Mouse (Mus musculus): ENCODE data around the gene Pakap. TPM values are rescaled to one million over a fixed set of nuclear protein-coding genes. Genes with fewer than 3 reads are reported as not detected.

The Pakap gene
- polyA plus RNA-seq, 1 experiment from 2014 or later = 30.1 TPM

DNA sequence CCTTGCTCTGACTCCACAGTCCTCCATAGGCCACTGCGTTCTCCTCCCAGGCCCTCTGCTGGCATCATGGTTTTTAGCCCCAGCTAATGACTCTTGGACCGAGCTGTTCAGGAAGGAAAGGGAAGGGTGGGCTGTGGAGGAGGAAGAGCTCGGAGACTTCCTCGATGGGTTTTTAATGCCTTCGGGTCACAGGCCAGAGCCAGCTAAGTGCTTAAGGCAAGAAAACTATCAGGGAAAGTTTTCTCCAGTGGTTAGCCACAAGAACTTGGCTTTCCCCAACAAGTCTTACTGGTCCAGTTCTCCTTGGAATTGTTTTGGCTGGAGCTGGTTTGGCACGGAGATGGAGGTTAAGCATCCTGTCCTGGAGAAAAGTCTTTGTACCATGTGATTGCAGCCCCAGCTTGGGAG lies 292.2 kb downstream of the Pakap start:
- ATAC-seq (ENCODE audit: insufficient number of reproducible peaks, insufficient read depth, low FRiP score, low read depth) = no peak
- 71% methylated on average over 6 of the region's 6 CpGs for WGBS

DNA sequence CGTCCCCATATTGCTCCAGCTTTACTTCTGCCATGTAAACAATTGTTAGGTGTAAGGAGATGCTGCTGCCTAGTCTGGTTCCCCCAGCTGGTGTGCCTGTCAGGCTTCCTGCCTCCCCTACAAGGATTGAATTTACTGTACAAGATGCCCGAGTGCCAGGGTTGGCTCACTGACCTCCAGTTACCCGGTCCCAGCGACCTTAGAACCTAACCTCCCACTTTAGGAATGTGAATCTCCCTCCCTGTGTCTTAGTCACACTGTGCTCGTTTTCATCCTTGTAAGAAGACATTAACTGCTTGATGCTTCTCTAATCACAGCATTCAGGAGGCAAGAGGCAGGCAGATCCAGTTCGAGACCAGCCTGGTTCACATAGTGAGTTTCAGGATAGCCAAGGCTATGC lies 293.2 kb downstream of the Pakap start:
- peaks cover 13% of the 10 kb centered on the region; the same call in 1 of the 2 replicates for H3K4me1 ChIP-seq (ENCODE audit: control insufficient read depth, insufficient read depth, low read length)
- 62% methylated on average over 6 of the region's 6 CpGs for WGBS
- H3K4me2 ChIP-seq (replicated peaks; ENCODE audit: low read depth, low read length) = no peak overlapping the region
- H3K9me3 ChIP-seq (ENCODE audit: control insufficient read depth, low read depth, low read length) = no peaks in the 10 kb centered on the region
- H3K27ac ChIP-seq (ENCODE audit: low read length) = no peak overlapping the region; the same call in 1 of the 2 replicates
- H3K27me3 ChIP-seq (ENCODE audit: control insufficient read depth, insufficient read depth, low read length) = no peaks in the 10 kb centered on the region
- H3K36me3 ChIP-seq (ENCODE audit: control insufficient read depth, insufficient read depth, low read length) = peaks cover 21% of the 10 kb centered on the region; the same call in 1 of the 2 replicates
- ATAC-seq (ENCODE audit: insufficient number of reproducible peaks, insufficient read depth, low FRiP score, low read depth) = no peak
- no peak overlapping the region for H3K9ac ChIP-seq (replicated peaks; ENCODE audit: low read depth, low read length)
- no peak overlapping the region for H3K4me3 ChIP-seq (ENCODE audit: low read depth, low read length)

More for the DNA sequence above, 292.2 kb downstream of the Pakap start:
- H3K4me3 ChIP-seq (ENCODE audit: low read depth, low read length) = no peak overlapping the region
- no peaks in the 10 kb centered on the region for H3K27me3 ChIP-seq (ENCODE audit: control insufficient read depth, insufficient read depth, low read length)
- H3K4me1 ChIP-seq (ENCODE audit: control insufficient read depth, insufficient read depth, low read length) = peaks cover 10% of the 10 kb centered on the region; the same call in 1 of the 2 replicates
- no peak overlapping the region for H3K27ac ChIP-seq (ENCODE audit: low read length)
- H3K36me3 ChIP-seq (ENCODE audit: control insufficient read depth, insufficient read depth, low read length) = peaks cover 30% of the 10 kb centered on the region; the same call in 1 of the 2 replicates
- H3K4me2 ChIP-seq (replicated peaks; ENCODE audit: low read depth, low read length) = no peak overlapping the region
- H3K9me3 ChIP-seq (ENCODE audit: control insufficient read depth, low read depth, low read length) = 0 out of 2 replicates have a peak, but pooled peaks cover 5% of the 10 kb centered on the region
- no peak overlapping the region for H3K9ac ChIP-seq (replicated peaks; ENCODE audit: low read depth, low read length)

- peaks cover 13% of the 10 kb centered on the region; the same call in 1 of the 2 replicates for H3K4me1 ChIP-seq (ENCODE audit: control insufficient read depth, insufficient read depth, low read length)
- H3K36me3 ChIP-seq (ENCODE audit: control insufficient read depth, insufficient read depth, low read length) = peaks cover 14% of the 10 kb centered on the region; the same call in 1 of the 2 replicates
- H3K27ac ChIP-seq (ENCODE audit: low read length) = no peak overlapping the region
- ATAC-seq (ENCODE audit: insufficient number of reproducible peaks, insufficient read depth, low FRiP score, low read depth) = no peak
- H3K4me2 ChIP-seq (replicated peaks; ENCODE audit: low read depth, low read length) = no peak overlapping the region
- H3K4me3 ChIP-seq (ENCODE audit: low read depth, low read length) = no peak overlapping the region
- 54% methylated on average over 8 of the region's 8 CpGs for WGBS
- H3K9ac ChIP-seq (replicated peaks; ENCODE audit: low read depth, low read length) = no peak overlapping the region
- H3K27me3 ChIP-seq (ENCODE audit: control insufficient read depth, insufficient read depth, low read length) = no peaks in the 10 kb centered on the region
- H3K9me3 ChIP-seq (ENCODE audit: control insufficient read depth, low read depth, low read length) = no peaks in the 10 kb centered on the region
Measured at GRCm38 (mm10) chr4:57861856-57862255, 293.9 kb downstream of the Pakap start.

DNA sequence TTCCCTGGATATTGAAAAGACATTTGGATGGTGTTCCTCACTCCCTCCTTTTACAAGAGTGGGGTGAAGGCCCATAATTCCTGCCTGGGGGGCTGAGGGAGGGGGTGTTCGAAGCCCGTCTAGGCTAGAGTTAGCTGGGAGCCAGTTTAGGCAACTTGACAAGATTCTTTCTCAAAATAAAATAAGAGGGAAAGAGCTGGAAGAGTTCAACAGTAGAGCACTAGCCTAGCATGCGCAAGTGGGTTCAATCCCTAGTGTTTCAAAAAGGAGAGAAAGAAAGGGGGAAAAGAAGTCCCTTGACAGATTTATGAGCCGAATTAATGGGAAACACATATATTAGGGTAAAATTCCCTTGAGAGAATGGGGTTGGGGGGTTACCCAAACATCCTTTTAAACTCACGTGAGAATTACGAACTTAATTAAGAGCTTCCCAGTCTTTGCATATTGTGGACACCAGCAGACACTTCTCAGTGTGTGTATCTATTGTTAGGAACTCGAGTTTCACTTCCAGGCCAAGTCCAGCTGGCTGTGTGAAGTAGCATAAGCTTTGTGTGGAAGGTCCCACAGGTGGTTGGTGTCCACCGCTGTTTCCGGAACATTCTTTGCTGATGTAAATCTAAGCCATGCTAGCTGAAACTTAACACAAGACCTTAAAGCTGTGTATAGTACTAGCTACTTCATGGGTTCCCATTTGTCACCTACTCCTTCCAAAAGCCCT lies 294.4 kb downstream of the Pakap start:
- peaks cover 9% of the 10 kb centered on the region; the same call in 1 of the 2 replicates for H3K36me3 ChIP-seq (ENCODE audit: control insufficient read depth, insufficient read depth, low read length)
- no peaks in the 10 kb centered on the region for H3K9me3 ChIP-seq (ENCODE audit: control insufficient read depth, low read depth, low read length)
- WGBS = 55% methylated on average over 9 of the region's 9 CpGs
- H3K9ac ChIP-seq (replicated peaks; ENCODE audit: low read depth, low read length) = no peak overlapping the region
- no peak overlapping the region for H3K4me3 ChIP-seq (ENCODE audit: low read depth, low read length)
- H3K27ac ChIP-seq (ENCODE audit: low read length) = no peak overlapping the region
- H3K4me1 ChIP-seq (ENCODE audit: control insufficient read depth, insufficient read depth, low read length) = peaks cover 15% of the 10 kb centered on the region; the same call in 1 of the 2 replicates
- no peaks in the 10 kb centered on the region for H3K27me3 ChIP-seq (ENCODE audit: control insufficient read depth, insufficient read depth, low read length)
- H3K4me2 ChIP-seq (replicated peaks; ENCODE audit: low read depth, low read length) = no peak overlapping the region
- peak; percentile 23; the same call in 1 of the 2 replicates for ATAC-seq (ENCODE audit: insufficient number of reproducible peaks, insufficient read depth, low FRiP score, low read depth)

DNA sequence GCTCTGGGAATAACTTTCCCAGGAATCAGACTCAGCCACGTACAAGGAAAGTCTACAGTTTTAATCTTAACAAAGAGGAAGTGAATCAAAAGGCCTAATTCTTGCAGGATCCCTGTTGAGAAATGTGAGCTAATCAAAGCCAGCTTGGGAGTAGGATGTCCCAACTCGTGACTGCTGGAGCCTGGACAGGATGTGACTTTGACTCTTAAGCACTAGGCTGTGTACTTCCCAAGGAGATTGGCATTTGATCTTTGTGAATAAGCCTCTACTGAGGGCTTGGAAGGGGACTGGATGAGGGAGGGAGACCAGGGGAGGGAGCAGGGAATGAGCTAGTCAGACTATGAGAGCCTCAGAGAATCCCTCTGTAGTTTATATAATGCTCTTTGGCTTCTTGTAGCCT lies 298.1 kb downstream of the Pakap start:
- no peak overlapping the region for H3K9ac ChIP-seq (replicated peaks; ENCODE audit: low read depth, low read length)
- no peak overlapping the region for H3K4me2 ChIP-seq (replicated peaks; ENCODE audit: low read depth, low read length)
- no peaks in the 10 kb centered on the region for H3K36me3 ChIP-seq (ENCODE audit: control insufficient read depth, insufficient read depth, low read length)
- H3K9me3 ChIP-seq (ENCODE audit: control insufficient read depth, low read depth, low read length) = no peaks in the 10 kb centered on the region
- no peak overlapping the region for H3K4me3 ChIP-seq (ENCODE audit: low read depth, low read length)
- H3K27ac ChIP-seq (ENCODE audit: low read length) = no peak overlapping the region
- peaks cover 14% of the 10 kb centered on the region; the same call in 1 of the 2 replicates for H3K4me1 ChIP-seq (ENCODE audit: control insufficient read depth, insufficient read depth, low read length)
- no peaks in the 10 kb centered on the region for H3K27me3 ChIP-seq (ENCODE audit: control insufficient read depth, insufficient read depth, low read length)
- WGBS = 32% methylated on average over 2 of the region's 2 CpGs
- no peak for ATAC-seq (ENCODE audit: insufficient number of reproducible peaks, insufficient read depth, low FRiP score, low read depth)

DNA sequence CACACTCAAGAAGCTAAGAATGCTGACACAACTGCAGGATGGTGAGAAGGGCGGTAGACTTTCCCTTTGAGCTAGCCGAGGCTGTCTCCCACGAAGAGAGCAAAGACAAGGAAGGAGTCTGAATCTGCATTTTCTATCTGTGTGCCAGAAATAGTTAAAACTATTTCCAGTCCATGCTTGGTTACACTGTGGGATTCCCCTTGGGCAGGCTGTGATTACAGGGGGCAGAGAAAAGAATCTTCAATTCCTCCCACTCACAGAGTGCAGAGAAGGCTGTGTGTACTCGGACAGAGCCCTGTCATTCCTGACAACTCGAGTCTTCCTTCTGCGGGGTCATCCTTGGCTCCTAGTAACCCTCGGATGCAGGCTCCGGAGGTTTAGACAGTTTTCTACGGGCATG lies 299.0 kb downstream of the Pakap start:
- no peak overlapping the region for H3K4me3 ChIP-seq (ENCODE audit: low read depth, low read length)
- no peaks in the 10 kb centered on the region for H3K36me3 ChIP-seq (ENCODE audit: control insufficient read depth, insufficient read depth, low read length)
- 61% methylated on average over 9 of the region's 9 CpGs for WGBS
- no peak overlapping the region for H3K9ac ChIP-seq (replicated peaks; ENCODE audit: low read depth, low read length)
- no peak overlapping the region for H3K27ac ChIP-seq (ENCODE audit: low read length)
- no peaks in the 10 kb centered on the region for H3K9me3 ChIP-seq (ENCODE audit: control insufficient read depth, low read depth, low read length)
- no peak overlapping the region for H3K4me2 ChIP-seq (replicated peaks; ENCODE audit: low read depth, low read length)
- ATAC-seq (ENCODE audit: insufficient number of reproducible peaks, insufficient read depth, low FRiP score, low read depth) = no peak
- no peaks in the 10 kb centered on the region for H3K27me3 ChIP-seq (ENCODE audit: control insufficient read depth, insufficient read depth, low read length)
- peaks cover 11% of the 10 kb centered on the region; the same call in 1 of the 2 replicates for H3K4me1 ChIP-seq (ENCODE audit: control insufficient read depth, insufficient read depth, low read length)

- H3K36me3 ChIP-seq (ENCODE audit: control insufficient read depth, insufficient read depth, low read length) = no peaks in the 10 kb centered on the region
- no peak for ATAC-seq (ENCODE audit: insufficient number of reproducible peaks, insufficient read depth, low FRiP score, low read depth)
- no peak overlapping the region for H3K4me3 ChIP-seq (ENCODE audit: low read depth, low read length)
- 0 out of 2 replicates have a peak, but pooled peaks cover 7% of the 10 kb centered on the region for H3K4me1 ChIP-seq (ENCODE audit: control insufficient read depth, insufficient read depth, low read length)
- H3K4me2 ChIP-seq (replicated peaks; ENCODE audit: low read depth, low read length) = no peak overlapping the region
- 56% methylated on average over 10 of the region's 10 CpGs for whole genome bisulfite sequencing
- H3K27me3 ChIP-seq (ENCODE audit: control insufficient read depth, insufficient read depth, low read length) = no peaks in the 10 kb centered on the region
- no peak overlapping the region for H3K9ac ChIP-seq (replicated peaks; ENCODE audit: low read depth, low read length)
- no peak overlapping the region for H3K27ac ChIP-seq (ENCODE audit: low read length)
- H3K9me3 ChIP-seq (ENCODE audit: control insufficient read depth, low read depth, low read length) = no peaks in the 10 kb centered on the region
Measured at GRCm38 (mm10) chr4:57867454-57867853, 299.5 kb downstream of the Pakap start.

DNA sequence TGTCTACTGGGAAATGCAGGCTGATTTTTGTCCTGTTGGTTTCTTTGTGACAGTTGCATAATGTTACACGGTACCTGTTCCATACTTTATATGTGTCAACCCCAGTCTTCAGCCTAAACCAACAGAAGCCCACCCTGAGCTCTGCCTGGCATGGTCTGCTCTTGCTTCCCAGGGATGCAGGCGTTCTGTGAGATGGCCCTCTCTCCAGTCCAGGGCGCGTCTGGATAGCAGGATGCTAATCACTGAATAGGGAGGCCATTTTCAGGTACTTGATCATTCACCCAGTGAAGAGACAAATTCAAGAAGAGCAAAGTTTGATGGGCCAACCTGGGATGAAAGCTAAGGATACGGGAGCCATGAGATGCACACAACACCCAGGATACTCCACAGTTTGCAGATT lies 311.2 kb downstream of the Pakap start:
- no peaks in the 10 kb centered on the region for H3K27me3 ChIP-seq (ENCODE audit: control insufficient read depth, insufficient read depth, low read length)
- H3K4me3 ChIP-seq (ENCODE audit: low read depth, low read length) = no peak overlapping the region
- ATAC-seq (ENCODE audit: insufficient number of reproducible peaks, insufficient read depth, low FRiP score, low read depth) = no peak
- H3K9ac ChIP-seq (replicated peaks; ENCODE audit: low read depth, low read length) = no peak overlapping the region
- H3K36me3 ChIP-seq (ENCODE audit: control insufficient read depth, insufficient read depth, low read length) = no peaks in the 10 kb centered on the region; the same call in 1 of the 2 replicates
- no peak overlapping the region for H3K27ac ChIP-seq (ENCODE audit: low read length)
- H3K4me2 ChIP-seq (replicated peaks; ENCODE audit: low read depth, low read length) = no peak overlapping the region
- H3K9me3 ChIP-seq (ENCODE audit: control insufficient read depth, low read depth, low read length) = no peaks in the 10 kb centered on the region
- 95% methylated on average over 5 of the region's 5 CpGs for WGBS
- 0 out of 2 replicates have a peak, but pooled peaks cover 3% of the 10 kb centered on the region for H3K4me1 ChIP-seq (ENCODE audit: control insufficient read depth, insufficient read depth, low read length)
